Mouse (Mus musculus) C2C12 (cell line): ENCODE data around the gene Btnl10. TPM values are rescaled to one million over a fixed set of nuclear protein-coding genes. Genes with fewer than 3 reads are reported as not detected.
A peak's percentile ranks its signal among the peaks of the same experiment; 100 is the strongest.

ENCODE experiments used
- H3K27me3 ChIP-seq: one replicate; pipeline ENCODE4 v1.6.1; 2011; ENCODE audit not compliant: control insufficient read depth, insufficient read depth, insufficient read length
- H3K36me3 ChIP-seq: one replicate; pipeline ENCODE4 v1.6.1; 2011; ENCODE audit not compliant: control insufficient read depth, insufficient read depth
- H3K4me3 ChIP-seq: one replicate; pipeline ENCODE4 v1.5.1; 2011; ENCODE audit warnings: mild to moderate bottlenecking, control low read depth; ENCODE audit not compliant: poor library complexity, insufficient read depth, severe bottlenecking
- H3K79me2 ChIP-seq: one replicate; pipeline ENCODE4 v1.6.1; 2011; ENCODE audit not compliant: control insufficient read depth, insufficient read depth
- H3K79me3 ChIP-seq: one replicate; pipeline ENCODE4 v1.6.1; 2011; ENCODE audit warnings: low read depth, control low read depth
- H3ac ChIP-seq: one replicate; pipeline ENCODE3; 2011; ENCODE audit warnings: low read depth; ENCODE audit not compliant: control insufficient read depth, insufficient read length
- CEBPB ChIP-seq: IDR thresholded peaks from one replicate; pipeline ENCODE4 v1.6.1; 2011; ENCODE audit warnings: low read depth, mild to moderate bottlenecking, control low read depth, moderate library complexity
- CTCF ChIP-seq: IDR thresholded peaks from one replicate; pipeline ENCODE4 v1.5.1; 2011; ENCODE audit not compliant: control insufficient read depth, insufficient read depth, insufficient read length
- FOSL1 ChIP-seq: IDR thresholded peaks from one replicate; pipeline ENCODE4 v1.8.0; 2011; ENCODE audit warnings: mild to moderate bottlenecking, low read length; ENCODE audit not compliant: poor library complexity, insufficient read depth, severe bottlenecking
- MAX ChIP-seq: IDR thresholded peaks from one replicate; pipeline ENCODE4 v1.6.1; 2011; ENCODE audit warnings: mild to moderate bottlenecking, control low read depth
- MYOD1 ChIP-seq: IDR thresholded peaks from one replicate; pipeline ENCODE4 v1.6.1; 2011; ENCODE audit warnings: low read depth; ENCODE audit not compliant: control insufficient read depth, insufficient read length
- MYOG ChIP-seq: IDR thresholded peaks from one replicate; pipeline ENCODE4 v1.6.1; 2011; ENCODE audit not compliant: control insufficient read depth, insufficient read length; ENCODE audit errors: extremely low read depth
- USF1 ChIP-seq: IDR thresholded peaks from one replicate; pipeline ENCODE4 v1.6.1; 2011; ENCODE audit warnings: low read depth, mild to moderate bottlenecking, control low read depth, moderate library complexity
- polyA plus RNA-seq: library from polyadenylated mRNA; unstranded; fragments of >200 nt; fragmentation: generic; extraction: Trizol; gene quantifications from one replicate; pipeline ENCODE4 v1.2.1, GENCODE M21; 2012; ENCODE audit warnings: missing spikeins

Gene Btnl10
- polyA plus RNA-seq, 1 experiment = not detected

GRCm38 (mm10) chr11:58959186-58959825, 41.6 kb downstream of the Btnl10 start:
- Histone ChIP-seq H3K36me3 (peaks cover 24% of the 10 kb centered on the region), H3K27me3 (no peaks in the 10 kb centered on the region), H3K79me3 (peaks cover 17% of the 10 kb centered on the region), H3ac (no peak overlapping the region), H3K4me3 (no peak overlapping the region), H3K79me2 (peaks cover 29% of the 10 kb centered on the region)
- TF ChIP-seq USF1 (no peak), CTCF (no peak), MYOD1 (no peak)

GRCm38 (mm10) chr11:58959921-58960465, 42.3 kb downstream of the Btnl10 start:
- Histone ChIP-seq H3K27me3 (no peaks in the 10 kb centered on the region), H3K4me3 (peak overlapping the region; percentile 23), H3ac (peak overlapping the region; percentile 63), H3K79me2 (peaks cover 28% of the 10 kb centered on the region), H3K79me3 (peaks cover 17% of the 10 kb centered on the region), H3K36me3 (peaks cover 24% of the 10 kb centered on the region)
- TF ChIP-seq MAX (peak; percentile 59), CTCF (no peak)

GRCm38 (mm10) chr11:58961364-58962177, 43.9 kb downstream of the Btnl10 start:
- peaks cover 15% of the 10 kb centered on the region for H3K36me3 ChIP-seq
- H3K27me3 ChIP-seq = no peaks in the 10 kb centered on the region
- H3K79me2 ChIP-seq = peaks cover 13% of the 10 kb centered on the region
- TF ChIP-seq MYOD1 (no peak), CTCF (no peak), FOSL1 (no peak), MYOG (no peak), CEBPB (no peak), USF1 (no peak), MAX (no peak)
- H3ac ChIP-seq = no peak overlapping the region
- H3K79me3 ChIP-seq = peaks cover 3% of the 10 kb centered on the region
- no peak overlapping the region for H3K4me3 ChIP-seq

GRCm38 (mm10) chr11:58963543-58963942, 45.8 kb downstream of the Btnl10 start:
- TF ChIP-seq MYOG = no peak
- no peak for TF ChIP-seq CTCF
- no peak for TF ChIP-seq CEBPB
- TF ChIP-seq USF1 = no peak
- no peak for TF ChIP-seq MAX
- no peak for TF ChIP-seq MYOD1
- no peak for TF ChIP-seq FOSL1
- H3K27me3 ChIP-seq = no peaks in the 10 kb centered on the region
- no peaks in the 10 kb centered on the region for H3K79me3 ChIP-seq
- H3K4me3 ChIP-seq = no peak overlapping the region
- peaks cover 7% of the 10 kb centered on the region for H3K36me3 ChIP-seq
- no peak overlapping the region for H3ac ChIP-seq
- H3K79me2 ChIP-seq = no peaks in the 10 kb centered on the region

GRCm38 (mm10) chr11:58964216-58964615, 46.5 kb downstream of the Btnl10 start:
- Histone ChIP-seq H3K36me3 (peaks cover 7% of the 10 kb centered on the region), H3K27me3 (no peaks in the 10 kb centered on the region), H3ac (no peak overlapping the region), H3K79me3 (no peaks in the 10 kb centered on the region), H3K79me2 (no peaks in the 10 kb centered on the region), H3K4me3 (no peak overlapping the region)
- no peak for TF ChIP-seq MYOD1
- no peak for TF ChIP-seq MAX
- TF ChIP-seq CEBPB = no peak
- TF ChIP-seq USF1 = no peak
- TF ChIP-seq MYOG = no peak
- no peak for TF ChIP-seq FOSL1
- TF ChIP-seq CTCF = no peak
